Mouse (Mus musculus): ENCODE measurements around the gene Mgrn1. TPM values are rescaled to one million over a fixed set of nuclear protein-coding genes. Genes with fewer than 3 reads are reported as not detected.

Mgrn1 gene
- polyA plus RNA-seq, 1 experiment, result 29.1 TPM

GRCm38 (mm10) chr16:4877701-4878100, 8.3 kb upstream of the Mgrn1 start:
- H3K36me3 ChIP-seq (replicated peaks; ENCODE audit: low read length), result peaks cover 50% of the 10 kb centered on the region
- no peak for TF ChIP-seq GATA1 (IDR thresholded peaks at IDR 0.05; ENCODE audit: borderline replicate concordance, low read length)
- no peak for TF ChIP-seq FLI1 (IDR thresholded peaks at IDR 0.05; ENCODE audit: low read length)
- H3K4me3 ChIP-seq (replicated peaks), result peak overlapping the region; percentile 93
- no peaks in the 10 kb centered on the region for H3K9me3 ChIP-seq
- peaks cover 84% of the 10 kb centered on the region for H3K4me1 ChIP-seq
- no peaks in the 10 kb centered on the region for H3K27me3 ChIP-seq (replicated peaks)

GRCm38 (mm10) chr16:4878192-4878885, 7.7 kb upstream of the Mgrn1 start:
- H3K4me1 ChIP-seq, result peaks cover 78% of the 10 kb centered on the region
- no peaks in the 10 kb centered on the region for H3K27me3 ChIP-seq (replicated peaks)
- no peak for TF ChIP-seq FLI1 (IDR thresholded peaks at IDR 0.05; ENCODE audit: low read length)
- H3K36me3 ChIP-seq (replicated peaks; ENCODE audit: low read length), result peaks cover 44% of the 10 kb centered on the region
- peak overlapping the region; percentile 93 for H3K4me3 ChIP-seq (replicated peaks)
- H3K9me3 ChIP-seq, result no peaks in the 10 kb centered on the region

GRCm38 (mm10) chr16:4879101-4879707, 6.8 kb upstream of the Mgrn1 start:
- TF ChIP-seq GATA1 (IDR thresholded peaks at IDR 0.05; ENCODE audit: borderline replicate concordance, low read length) (no peak), FLI1 (IDR thresholded peaks at IDR 0.05; ENCODE audit: low read length) (no peak)
- peaks cover 36% of the 10 kb centered on the region for H3K36me3 ChIP-seq (replicated peaks; ENCODE audit: low read length)
- H3K27me3 ChIP-seq (replicated peaks), result no peaks in the 10 kb centered on the region
- peaks cover 77% of the 10 kb centered on the region for H3K4me1 ChIP-seq
- H3K4me3 ChIP-seq (replicated peaks), result peak overlapping the region; percentile 93
- H3K9me3 ChIP-seq, result no peaks in the 10 kb centered on the region

- peaks cover 31% of the 10 kb centered on the region for H3K36me3 ChIP-seq (replicated peaks; ENCODE audit: low read length)
- no peak for TF ChIP-seq GATA1 (IDR thresholded peaks at IDR 0.05; ENCODE audit: borderline replicate concordance, low read length)
- TF ChIP-seq FLI1 (IDR thresholded peaks at IDR 0.05; ENCODE audit: low read length), result no peak
- H3K4me1 ChIP-seq, result peaks cover 75% of the 10 kb centered on the region
- H3K9me3 ChIP-seq, result no peaks in the 10 kb centered on the region
- no peaks in the 10 kb centered on the region for H3K27me3 ChIP-seq (replicated peaks)
- peak overlapping the region; percentile 93 for H3K4me3 ChIP-seq (replicated peaks)
These were observed 6.3 kb upstream of the Mgrn1 start for GRCm38 (mm10) chr16:4879708-4880124.

DNA sequence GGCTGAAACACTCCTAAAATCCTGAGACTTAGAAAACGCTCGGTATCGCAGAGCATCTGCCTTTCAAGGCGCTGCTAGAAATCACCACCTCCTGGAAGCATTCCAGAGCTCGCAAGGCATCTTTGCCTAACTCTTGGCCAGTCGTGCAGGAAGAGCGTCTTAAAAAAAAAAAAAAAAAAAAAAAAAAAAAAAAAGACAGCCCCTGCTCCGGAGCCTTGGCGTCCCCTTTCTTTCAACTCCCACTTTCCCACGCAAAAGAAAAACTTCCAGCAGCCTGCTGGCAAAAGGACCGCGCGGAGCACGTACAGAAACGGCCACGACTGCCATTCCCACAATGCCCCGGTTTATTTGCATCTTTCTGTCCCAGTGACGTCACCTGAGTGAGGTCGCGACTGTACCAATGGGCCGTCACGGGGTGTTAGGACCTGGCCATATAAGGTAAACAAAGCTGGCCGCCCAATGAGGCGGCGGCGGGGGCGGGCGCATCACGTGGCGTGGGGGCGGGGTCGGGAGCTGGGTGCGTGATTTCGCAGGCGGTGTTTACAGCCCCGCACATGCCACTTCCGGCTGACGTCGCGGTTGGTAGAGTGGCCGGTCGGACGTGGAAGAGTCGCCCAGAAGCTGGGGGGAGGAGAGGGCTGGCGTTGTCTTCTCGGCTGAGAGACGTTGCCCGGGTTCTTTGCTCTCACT, 5.8 kb upstream of the Mgrn1 start, which contains the start of gene Ubald1:
Gene Ubald1 (minus strand): TSS at position 180 of the 690 bp plus-strand sequence.
- Histone ChIP-seq H3K9me3 (no peaks in the 10 kb centered on the region), H3K4me1 (peaks cover 75% of the 10 kb centered on the region), H3K27me3 (replicated peaks) (no peaks in the 10 kb centered on the region), H3K4me3 (replicated peaks) (peak within 1 kb of the TSS; percentile 93), H3K36me3 (replicated peaks; ENCODE audit: low read length) (peaks cover 25% of the 10 kb centered on the region)
- TF ChIP-seq FLI1 (IDR thresholded peaks at IDR 0.05; ENCODE audit: low read length) (no peak), GATA1 (IDR thresholded peaks at IDR 0.05; ENCODE audit: borderline replicate concordance, low read length) (no peak)

- Histone ChIP-seq H3K4me3 (replicated peaks) (peak overlapping the region; percentile 93), H3K4me1 (peaks cover 70% of the 10 kb centered on the region), H3K9me3 (no peaks in the 10 kb centered on the region), H3K27me3 (replicated peaks) (no peaks in the 10 kb centered on the region), H3K36me3 (replicated peaks; ENCODE audit: low read length) (peaks cover 11% of the 10 kb centered on the region)
- TF ChIP-seq FLI1 (IDR thresholded peaks at IDR 0.05; ENCODE audit: low read length), result no peak
These were observed 4.4 kb upstream of the Mgrn1 start for GRCm38 (mm10) chr16:4881400-4882351.

GRCm38 (mm10) chr16:4884930-4885329, 1.1 kb upstream of the Mgrn1 start:
- TF ChIP-seq GATA1 (IDR thresholded peaks at IDR 0.05; ENCODE audit: borderline replicate concordance, low read length) (no peak), FLI1 (IDR thresholded peaks at IDR 0.05; ENCODE audit: low read length) (no peak)
- peak overlapping the region; percentile 98 for H3K4me3 ChIP-seq (replicated peaks)
- peaks cover 9% of the 10 kb centered on the region for H3K36me3 ChIP-seq (replicated peaks; ENCODE audit: low read length)
- peaks cover 70% of the 10 kb centered on the region for H3K4me1 ChIP-seq
- no peaks in the 10 kb centered on the region for H3K27me3 ChIP-seq (replicated peaks)
- H3K9me3 ChIP-seq, result no peaks in the 10 kb centered on the region

- no peak for TF ChIP-seq FLI1 (IDR thresholded peaks at IDR 0.05; ENCODE audit: low read length)
- no peak for TF ChIP-seq GATA1 (IDR thresholded peaks at IDR 0.05; ENCODE audit: borderline replicate concordance, low read length)
- Histone ChIP-seq H3K9me3 (no peaks in the 10 kb centered on the region), H3K4me3 (replicated peaks) (peak overlapping the region; percentile 98), H3K4me1 (peaks cover 77% of the 10 kb centered on the region), H3K27me3 (replicated peaks) (no peaks in the 10 kb centered on the region), H3K36me3 (replicated peaks; ENCODE audit: low read length) (peaks cover 18% of the 10 kb centered on the region)
These were observed 606 bp downstream of the Mgrn1 start for GRCm38 (mm10) chr16:4886690-4887020.

GRCm38 (mm10) chr16:4890201-4890709, 4.2 kb downstream of the Mgrn1 start:
- H3K36me3 ChIP-seq (replicated peaks; ENCODE audit: low read length), result peaks cover 34% of the 10 kb centered on the region
- H3K4me3 ChIP-seq (replicated peaks), result no peak overlapping the region
- no peaks in the 10 kb centered on the region for H3K9me3 ChIP-seq
- no peaks in the 10 kb centered on the region for H3K27me3 ChIP-seq (replicated peaks)
- TF ChIP-seq FLI1 (IDR thresholded peaks at IDR 0.05; ENCODE audit: low read length) (no peak), GATA1 (IDR thresholded peaks at IDR 0.05; ENCODE audit: borderline replicate concordance, low read length) (no peak)
- H3K4me1 ChIP-seq, result peaks cover 86% of the 10 kb centered on the region
